Mouse (Mus musculus): ENCODE data around the gene 1700021F05Rik.

Gene 1700021F05Rik

GRCm38 (mm10) chr10:43482021-43482420 lies 58.8 kb downstream of the 1700021F05Rik start:
- DNase-seq (ENCODE audit: low spot score) = no peak

GRCm38 (mm10) chr10:43481179-43481578 lies 59.6 kb downstream of the 1700021F05Rik start:
- DNase-seq (ENCODE audit: low spot score) = no peak

DNA sequence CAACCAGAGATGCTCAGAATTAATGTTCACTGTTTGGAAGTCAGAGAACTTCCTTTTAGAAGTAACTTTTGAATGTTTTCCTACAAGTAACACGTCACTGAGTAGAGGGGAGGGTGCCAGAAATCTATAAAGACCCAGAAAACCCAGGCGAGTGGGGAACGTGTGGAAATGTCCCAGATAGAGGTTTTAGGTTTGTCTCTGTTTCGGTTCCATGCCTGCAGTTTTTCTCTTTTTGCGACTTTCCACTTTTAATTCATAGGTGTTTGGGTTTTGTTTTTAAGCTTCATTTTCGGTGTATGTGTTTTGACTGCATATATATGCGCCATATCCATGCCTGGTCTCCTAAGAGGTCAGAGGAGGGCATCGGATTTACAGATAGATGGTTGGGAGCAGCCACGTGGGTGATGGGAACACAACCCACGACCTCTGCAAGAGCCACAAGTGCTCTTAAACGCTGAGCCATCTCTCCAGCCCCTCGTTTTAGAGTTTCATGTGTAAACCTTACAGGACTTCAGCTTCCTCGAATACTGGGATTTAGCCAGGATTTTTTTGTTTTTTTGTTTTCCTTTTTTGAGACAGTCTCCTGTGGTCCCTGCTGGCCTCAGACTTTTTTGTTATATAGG lies 60.5 kb downstream of the 1700021F05Rik start:
- no peak for DNase-seq (ENCODE audit: low spot score)

GRCm38 (mm10) chr10:43479436-43480157 lies 61.2 kb downstream of the 1700021F05Rik start:
- peak; percentile 87 for DNase-seq (ENCODE audit: low spot score)

GRCm38 (mm10) chr10:43478751-43479435 lies 61.9 kb downstream of the 1700021F05Rik start, which contains the start of gene Bend3:
TSS of gene Bend3 (plus strand) at chr10:43478831.
- peak; percentile 27 for DNase-seq (ENCODE audit: low spot score)

DNA sequence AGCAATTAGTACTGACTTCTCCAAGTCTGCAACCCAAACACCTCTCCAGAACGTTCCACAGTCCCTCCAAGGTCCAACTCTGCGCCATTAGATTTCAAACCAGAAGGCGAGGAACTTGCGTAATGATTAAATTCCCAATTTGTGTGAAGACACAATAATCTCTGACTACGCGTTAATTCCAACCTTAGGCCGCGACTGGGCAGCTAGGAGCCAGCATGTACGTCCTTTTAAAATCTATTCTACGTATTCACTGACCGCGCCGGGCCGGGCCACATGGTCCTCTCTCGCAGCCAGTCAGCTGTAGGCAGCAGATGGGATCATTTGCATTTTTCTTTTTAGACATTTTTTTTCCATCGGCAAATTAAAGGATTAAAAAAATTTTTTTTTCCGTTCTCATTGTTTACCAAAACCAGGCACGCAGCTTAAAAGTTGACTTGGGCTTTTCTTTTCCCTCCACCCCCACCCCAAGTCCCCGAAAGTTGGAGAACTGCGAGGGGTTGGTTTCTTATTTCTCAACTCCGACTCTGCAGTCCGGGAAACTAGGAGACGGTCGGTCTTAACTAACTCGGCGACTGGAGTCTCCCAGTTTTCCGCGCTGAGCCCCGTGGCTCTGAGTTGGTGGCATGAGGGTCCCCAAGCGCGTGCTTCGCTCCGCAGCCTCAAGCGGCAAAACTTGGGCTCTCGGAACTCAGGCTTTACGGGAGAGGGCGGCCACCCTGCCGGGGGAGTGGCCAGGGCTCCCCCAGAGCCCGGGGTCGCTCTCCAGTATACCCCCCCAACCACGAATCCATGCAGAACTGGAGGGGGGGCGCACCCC lies 62.7 kb downstream of the 1700021F05Rik start:
- peak; percentile 48 for DNase-seq (ENCODE audit: low spot score)

GRCm38 (mm10) chr10:43477459-43477858 lies 63.3 kb downstream of the 1700021F05Rik start:
- no peak for DNase-seq (ENCODE audit: low spot score)

GRCm38 (mm10) chr10:43475376-43475775 lies 65.4 kb downstream of the 1700021F05Rik start:
- DNase-seq (ENCODE audit: low spot score) = no peak
